In genomic region chr6:95702200-95702599, GRCm38 (mm10) we compare ENCODE assay signal across 21 mouse cellular contexts. TPM values are rescaled to one million over a fixed set of nuclear protein-coding genes. Genes with fewer than 3 reads are reported as not detected.
DNase-seq lines count a peak whose midpoint lies in the region; ATAC-seq and TF ChIP-seq lines count a peak whose summit lies in the region.
"Had no signal": no experiment of that assay in that cellular context is flagged by ENCODE, and none has a peak within 500 bp of the region (broad histone marks: within the 10 kb centered on the region; RNA-seq: fewer than 3 reads in every experiment).

No protein-coding gene starts in this region.

- H3K9ac ChIP-seq in kidney, postnatal 0 days (ENCODE audit: low read depth, low read length), result 0 out of 2 replicates have a peak overlapping the region, but pooled peaks have one; percentile 2
- H3K9ac ChIP-seq in lung, postnatal 0 days (replicated peaks; ENCODE audit: low read depth), result no peak overlapping the region
- H3K9ac ChIP-seq: heart, embryonic 13.5 days; liver, embryonic 13.5 days; midbrain, embryonic 13.5 days had no signal

- TF ChIP-seq CTCF in kidney, postnatal 0 days (IDR thresholded peaks at IDR 0.05; ENCODE audit: low read depth), result no peak
- no peak for TF ChIP-seq CTCF in lung, postnatal 0 days (IDR thresholded peaks at IDR 0.05)

- H3K27me3 ChIP-seq in kidney, postnatal 0 days (ENCODE audit: insufficient read depth, low read length), result no peaks in the 10 kb centered on the region
- H3K27me3 ChIP-seq in lung, postnatal 0 days (replicated peaks; ENCODE audit: insufficient read depth, low read length), result no peaks in the 10 kb centered on the region
- H3K27me3 ChIP-seq: heart, embryonic 13.5 days; liver, embryonic 13.5 days; megakaryocyte, embryonic 14.5 days; midbrain, embryonic 13.5 days had no signal

- H3K36me3 ChIP-seq in kidney, postnatal 0 days (ENCODE audit: insufficient read depth, low read length), result no peaks in the 10 kb centered on the region
- H3K36me3 ChIP-seq in lung, postnatal 0 days (ENCODE audit: insufficient read depth, low read length), result no peaks in the 10 kb centered on the region
- H3K36me3 ChIP-seq: forebrain, embryonic 10.5 days; heart, embryonic 13.5 days; limb, embryonic 10.5 days; liver, embryonic 13.5 days; midbrain, embryonic 13.5 days had no signal

- no peaks in the 10 kb centered on the region for H3K9me3 ChIP-seq in kidney, postnatal 0 days (replicated peaks; ENCODE audit: low read length)
- H3K9me3 ChIP-seq in lung, postnatal 0 days (ENCODE audit: low read length), result no peaks in the 10 kb centered on the region
- H3K9me3 ChIP-seq: forebrain, embryonic 10.5 days; heart, embryonic 13.5 days; limb, embryonic 10.5 days; liver, embryonic 13.5 days; megakaryocyte, embryonic 14.5 days; midbrain, embryonic 13.5 days had no signal

- TF ChIP-seq EP300 in lung, postnatal 0 days (IDR thresholded peaks at IDR 0.05), result no peak

- no peak overlapping the region for H3K4me2 ChIP-seq in kidney, postnatal 0 days (ENCODE audit: low read length)
- no peak overlapping the region for H3K4me2 ChIP-seq in lung, postnatal 0 days (replicated peaks; ENCODE audit: low read depth, low read length)
- H3K4me2 ChIP-seq: heart, embryonic 13.5 days; liver, embryonic 13.5 days; midbrain, embryonic 13.5 days had no signal

- no peak for ATAC-seq in kidney, postnatal 0 days (replicated peaks; ENCODE audit: low FRiP score, low read depth)
- peak; percentile 33 for ATAC-seq in lung, postnatal 0 days
- ATAC-seq in frontal cortex, adult (ENCODE audit: low TSS enrichment), result no peak
- ATAC-seq: forebrain, embryonic 16.5 days; hindbrain, postnatal 0 days; midbrain, embryonic 13.5 days had no signal

- H3K4me1 ChIP-seq in kidney, postnatal 0 days (replicated peaks; ENCODE audit: insufficient read depth, low read length), result peaks cover 12% of the 10 kb centered on the region; the same call in 1 of the 2 replicates
- H3K4me1 ChIP-seq in lung, postnatal 0 days (ENCODE audit: insufficient read depth, low read depth, low read length), result peaks cover 7% of the 10 kb centered on the region; the same call in 1 of the 2 replicates

- H3K4me3 ChIP-seq in kidney, postnatal 0 days (replicated peaks; ENCODE audit: low read depth, low read length), result no peak overlapping the region
- H3K4me3 ChIP-seq in lung, postnatal 0 days (ENCODE audit: low read depth, low read length), result no peak overlapping the region
- H3K4me3 ChIP-seq: forebrain, embryonic 10.5 days; heart, embryonic 13.5 days; limb, embryonic 10.5 days; liver, embryonic 13.5 days; midbrain, embryonic 13.5 days had no signal

- 0 out of 2 replicates have a peak overlapping the region, but pooled peaks have one; percentile 1 for H3K27ac ChIP-seq in kidney, postnatal 0 days
- H3K27ac ChIP-seq in lung, postnatal 0 days (ENCODE audit: low read length), result 0 out of 2 replicates have a peak overlapping the region, but pooled peaks have one; percentile 26
- H3K27ac ChIP-seq: heart, embryonic 13.5 days; hindbrain, postnatal 0 days; limb, embryonic 10.5 days; liver, embryonic 13.5 days; midbrain, embryonic 13.5 days had no signal

- no peak for DNase-seq in kidney, postnatal 0 days (ENCODE audit: low spot score)
- no peak for DNase-seq in kidney, adult 11 months
- peak; percentile 22 for DNase-seq in lung, postnatal 0 days (ENCODE audit: low spot score)
- no peak for DNase-seq in lung, postnatal 14 days
- DNase-seq in adipocyte (ENCODE audit: low spot score), result peak; percentile 77
- no peak for DNase-seq in left cerebral cortex, adult 11 months (ENCODE audit: low spot score)
- DNase-seq: cerebellum, adult 11-12 months; cerebellum, postnatal 14 days; gastrocnemius, postnatal 14 days; heart, adult 18-20 months; heart, postnatal 14 days; liver, embryonic 13.5 days; lung, postnatal 36 days had no signal

- WGBS in kidney, postnatal 0 days, result 51% methylated on average over 9 of the region's 9 CpGs
- WGBS in lung, postnatal 0 days, result 35% methylated on average over 9 of the region's 9 CpGs

RNA-seq across cellular contexts. Expression of gene Suclg2, which starts 16.4 kb away (rescaled TPM):
- 143 and 153 TPM in 2 replicates for polyA plus RNA-seq in kidney, postnatal 0 days (2015; fragmentation: Nextera tagmentation; extraction: Ambion mirVana)
- polyA plus RNA-seq in lung, postnatal 0 days (2015; fragmentation: Nextera tagmentation; extraction: Ambion mirVana), result 37.4 and 40.1 TPM in 2 replicates

Comparison
In these comparisons a context has a peak if more than half of its experiments do, and no peak if none do; other contexts are left out.
1. DNase-seq: peak in lung, postnatal 0 days (single experiment) and adipocyte (single experiment); none in kidney, postnatal 0 days (single experiment), kidney, adult 11 months (single experiment), lung, postnatal 14 days (single experiment) and left cerebral cortex, adult 11 months (single experiment).